Mouse (Mus musculus): Measurements from ENCODE around the gene Map3k10. TPM values are rescaled to one million over a fixed set of nuclear protein-coding genes. Genes with fewer than 3 reads are reported as not detected.
A peak's percentile ranks its signal among the peaks of the same experiment; 100 is the strongest.

The Map3k10 gene
- polyA plus RNA-seq, 1 experiment from 2014 or later = 14.3 TPM

DNA sequence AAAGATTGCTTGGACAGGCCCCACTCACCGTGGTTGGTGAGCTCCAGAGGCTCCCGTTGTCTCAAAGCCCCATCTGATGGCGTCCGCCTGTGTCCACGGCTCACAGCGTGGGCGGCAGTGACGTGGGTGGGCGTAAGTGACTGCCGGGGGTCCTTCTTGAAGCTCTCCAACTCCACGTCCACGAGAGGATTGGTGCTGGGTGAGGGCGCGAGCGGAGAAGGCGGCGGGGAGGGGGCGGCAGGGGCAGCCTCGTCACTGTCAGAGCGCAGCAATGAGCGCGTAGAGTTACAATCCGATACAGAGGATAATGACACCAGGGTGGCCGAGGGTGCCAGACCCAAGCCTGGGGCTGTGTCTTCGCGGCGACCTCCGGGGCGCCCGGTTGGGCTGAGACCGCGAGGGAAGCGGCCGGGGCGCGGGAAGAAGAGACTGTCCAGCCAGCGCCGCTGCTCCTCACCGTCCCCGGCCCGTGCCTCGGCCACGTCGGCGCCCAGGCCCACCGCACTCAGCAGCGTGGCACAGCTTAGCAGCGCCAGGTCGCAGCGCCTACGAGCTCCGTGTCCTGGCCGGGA lies 16.5 kb downstream of the Map3k10 start:
- H3K27me3 ChIP-seq (replicated peaks; ENCODE audit: control insufficient read depth, insufficient read depth, low read length) = no peaks in the 10 kb centered on the region
- no peaks in the 10 kb centered on the region for H3K9me3 ChIP-seq (ENCODE audit: control insufficient read depth, low read length)
- H3K4me1 ChIP-seq (replicated peaks; ENCODE audit: control insufficient read depth, insufficient read depth, low read length) = peaks cover 20% of the 10 kb centered on the region
- H3K9ac ChIP-seq (replicated peaks; ENCODE audit: low read depth, low read length) = no peak overlapping the region
- no peak overlapping the region for H3K4me3 ChIP-seq (replicated peaks; ENCODE audit: low read length)
- ATAC-seq = no peak
- H3K36me3 ChIP-seq (ENCODE audit: control insufficient read depth, insufficient read depth) = peaks cover 13% of the 10 kb centered on the region; the same call in 1 of the 2 replicates
- 33% methylated on average over 53 of the region's 53 CpGs for WGBS
- H3K4me2 ChIP-seq (ENCODE audit: low read length) = no peak overlapping the region
- H3K27ac ChIP-seq (ENCODE audit: low read length) = no peak overlapping the region

DNA sequence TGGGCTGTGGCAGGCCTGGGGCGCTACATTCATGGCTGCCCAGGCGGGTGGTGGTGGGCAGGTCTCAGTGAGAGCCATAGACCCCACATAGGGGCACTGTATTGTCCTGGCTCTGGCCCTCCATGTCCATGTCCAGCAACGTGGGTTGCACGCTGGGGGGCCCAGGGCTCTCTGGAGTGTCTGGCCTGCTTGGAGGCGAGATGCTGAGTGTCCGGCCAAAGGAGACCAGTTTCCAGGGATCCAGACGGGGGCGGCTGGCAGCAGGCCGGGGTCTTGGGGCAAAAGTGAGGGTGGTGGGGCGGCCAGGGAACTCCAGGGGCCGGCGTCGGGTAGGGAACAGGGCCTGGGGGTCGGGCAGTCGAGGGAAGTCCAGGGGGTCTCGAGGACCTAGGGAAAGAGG lies 17.8 kb downstream of the Map3k10 start:
- H3K27ac ChIP-seq (ENCODE audit: low read length) = no peak overlapping the region
- H3K9ac ChIP-seq (replicated peaks; ENCODE audit: low read depth, low read length) = no peak overlapping the region
- H3K4me2 ChIP-seq (ENCODE audit: low read length) = no peak overlapping the region
- peaks cover 22% of the 10 kb centered on the region for H3K4me1 ChIP-seq (replicated peaks; ENCODE audit: control insufficient read depth, insufficient read depth, low read length)
- ATAC-seq = no peak
- WGBS = 86% methylated on average over 16 of the region's 16 CpGs
- H3K4me3 ChIP-seq (replicated peaks; ENCODE audit: low read length) = no peak overlapping the region
- H3K27me3 ChIP-seq (replicated peaks; ENCODE audit: control insufficient read depth, insufficient read depth, low read length) = no peaks in the 10 kb centered on the region
- H3K9me3 ChIP-seq (ENCODE audit: control insufficient read depth, low read length) = no peaks in the 10 kb centered on the region
- H3K36me3 ChIP-seq (ENCODE audit: control insufficient read depth, insufficient read depth) = peaks cover 13% of the 10 kb centered on the region; the same call in 1 of the 2 replicates

DNA sequence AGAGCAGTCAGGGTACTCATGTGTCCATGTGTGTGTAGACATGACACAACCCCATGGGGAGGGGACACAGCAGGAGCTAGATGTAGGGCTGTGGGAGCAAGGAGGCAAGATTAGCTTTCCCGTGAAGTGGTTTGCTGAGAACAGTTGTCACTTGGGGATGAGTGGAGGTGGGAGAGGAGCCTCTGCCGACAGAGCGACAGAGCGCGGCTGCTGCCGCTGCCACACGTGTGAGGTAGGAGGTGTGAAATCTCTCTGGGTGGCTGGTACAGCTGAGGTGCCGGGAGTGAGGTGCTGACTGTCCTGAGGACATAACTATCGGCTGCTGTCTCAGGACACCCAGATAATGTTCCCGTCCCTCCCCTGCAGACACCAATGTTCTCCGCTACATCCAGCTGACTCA lies 18.9 kb downstream of the Map3k10 start:
- ATAC-seq = no peak
- WGBS = 72% methylated on average over 11 of the region's 11 CpGs
- H3K4me1 ChIP-seq (replicated peaks; ENCODE audit: control insufficient read depth, insufficient read depth, low read length) = peaks cover 22% of the 10 kb centered on the region
- H3K4me3 ChIP-seq (replicated peaks; ENCODE audit: low read length) = no peak overlapping the region
- H3K9ac ChIP-seq (replicated peaks; ENCODE audit: low read depth, low read length) = no peak overlapping the region
- H3K27ac ChIP-seq (ENCODE audit: low read length) = no peak overlapping the region
- 0 out of 2 replicates have a peak overlapping the region, but pooled peaks have one; percentile 6 for H3K4me2 ChIP-seq (ENCODE audit: low read length)
- H3K27me3 ChIP-seq (replicated peaks; ENCODE audit: control insufficient read depth, insufficient read depth, low read length) = no peaks in the 10 kb centered on the region
- peaks cover 8% of the 10 kb centered on the region; the same call in 1 of the 2 replicates for H3K36me3 ChIP-seq (ENCODE audit: control insufficient read depth, insufficient read depth)
- no peaks in the 10 kb centered on the region for H3K9me3 ChIP-seq (ENCODE audit: control insufficient read depth, low read length)

DNA sequence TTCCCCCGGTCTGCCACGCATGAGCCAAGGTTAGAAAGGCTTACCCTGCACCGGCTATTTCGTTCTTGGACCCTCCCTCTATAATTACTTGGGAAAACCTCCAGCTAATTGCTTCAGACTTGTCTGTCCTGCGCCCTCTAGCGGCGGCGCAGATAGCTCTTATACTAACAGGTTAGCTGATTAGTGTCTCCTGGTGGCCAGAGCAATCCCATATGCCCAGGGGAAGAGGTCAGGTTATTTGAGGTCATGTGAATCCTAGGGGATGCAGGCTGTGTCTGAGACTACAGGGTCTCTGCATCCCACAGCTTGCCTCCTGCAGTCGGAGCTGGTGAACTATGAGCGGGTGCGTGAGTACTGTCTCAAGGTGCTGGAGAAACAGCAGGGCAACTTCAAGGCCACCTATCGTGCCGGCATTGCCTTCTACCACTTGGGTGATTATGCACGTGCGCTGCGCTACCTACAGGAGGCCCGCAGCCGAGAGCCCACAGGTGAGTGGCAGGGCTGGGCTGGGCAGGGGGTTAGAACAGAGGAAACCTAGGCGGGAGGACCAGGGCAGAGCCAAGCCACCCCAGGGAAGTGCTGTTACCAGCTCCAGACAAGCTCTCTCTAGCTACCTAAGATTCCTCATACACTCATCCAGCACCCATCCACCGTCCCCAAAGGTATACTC lies 19.7 kb downstream of the Map3k10 start:
- Histone ChIP-seq H3K4me2 (ENCODE audit: low read length) (peak overlapping the region; percentile 65), H3K36me3 (ENCODE audit: control insufficient read depth, insufficient read depth) (peaks cover 8% of the 10 kb centered on the region; the same call in 1 of the 2 replicates), H3K27ac (ENCODE audit: low read length) (no peak overlapping the region), H3K27me3 (replicated peaks; ENCODE audit: control insufficient read depth, insufficient read depth, low read length) (no peaks in the 10 kb centered on the region), H3K9me3 (ENCODE audit: control insufficient read depth, low read length) (no peaks in the 10 kb centered on the region), H3K4me1 (replicated peaks; ENCODE audit: control insufficient read depth, insufficient read depth, low read length) (peaks cover 22% of the 10 kb centered on the region), H3K9ac (replicated peaks; ENCODE audit: low read depth, low read length) (no peak overlapping the region), H3K4me3 (replicated peaks; ENCODE audit: low read length) (peak overlapping the region; percentile 64)
- WGBS = 64% methylated on average over 20 of the region's 20 CpGs
- no peak for ATAC-seq

DNA sequence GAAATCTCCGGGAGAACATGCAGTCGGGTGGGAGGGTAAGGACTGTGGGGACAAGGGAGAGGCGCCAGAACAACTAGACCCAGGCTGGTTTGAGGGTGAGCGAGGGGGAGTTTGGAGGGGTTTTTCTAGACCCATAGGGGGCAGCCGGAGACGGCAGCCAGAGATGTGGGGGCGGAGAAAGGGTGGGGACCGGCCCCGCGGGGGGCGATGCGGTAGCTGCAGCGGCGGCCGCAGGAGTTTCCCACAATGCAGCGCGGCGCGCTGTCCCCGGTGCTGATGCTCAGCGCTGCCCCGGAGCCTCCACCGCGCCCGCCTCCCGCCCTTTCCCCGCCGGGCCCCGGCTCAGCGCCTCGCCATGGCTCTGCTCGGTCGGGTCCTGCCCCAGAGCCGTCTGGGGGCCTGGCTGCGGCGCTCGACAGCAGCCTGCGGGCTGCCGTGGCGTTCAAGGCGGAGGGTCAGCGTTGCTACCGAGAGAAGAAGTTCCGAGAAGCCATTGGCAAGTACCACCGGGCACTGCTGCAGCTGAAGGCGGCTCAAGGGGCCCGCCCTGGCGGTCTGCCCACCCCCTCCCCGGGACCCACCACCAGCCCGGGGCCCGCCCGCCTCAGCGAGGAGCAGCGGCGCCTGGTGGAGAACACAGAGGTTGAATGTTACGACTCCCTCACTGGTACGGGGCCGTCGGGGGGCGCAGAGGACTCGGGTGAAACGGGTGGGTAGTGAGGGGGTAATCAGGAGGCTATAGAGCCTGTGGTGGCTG lies 20.5 kb downstream of the Map3k10 start, which contains the start of gene Ttc9b:
Ttc9b (plus strand) TSS at position 235 of the 757 bp plus-strand sequence.
- Histone ChIP-seq H3K9ac (replicated peaks; ENCODE audit: low read depth, low read length) (peak within 1 kb of the TSS; percentile 82), H3K36me3 (ENCODE audit: control insufficient read depth, insufficient read depth) (peaks cover 8% of the 10 kb centered on the region; the same call in 1 of the 2 replicates), H3K27me3 (replicated peaks; ENCODE audit: control insufficient read depth, insufficient read depth, low read length) (no peaks in the 10 kb centered on the region), H3K4me2 (ENCODE audit: low read length) (peak within 1 kb of the TSS; percentile 65), H3K4me1 (replicated peaks; ENCODE audit: control insufficient read depth, insufficient read depth, low read length) (peaks cover 22% of the 10 kb centered on the region), H3K4me3 (replicated peaks; ENCODE audit: low read length) (peak within 1 kb of the TSS; percentile 64), H3K27ac (ENCODE audit: low read length) (peak within 1 kb of the TSS; percentile 94), H3K9me3 (ENCODE audit: control insufficient read depth, low read length) (no peaks in the 10 kb centered on the region)
- under 1% methylated on average over 50 of the region's 62 CpGs for WGBS
- ATAC-seq = peak; percentile 80

- 7% methylated on average over 10 of the region's 10 CpGs for WGBS
- H3K9me3 ChIP-seq (ENCODE audit: control insufficient read depth, low read length) = no peaks in the 10 kb centered on the region
- peak overlapping the region; percentile 17; the same call in 1 of the 2 replicates for H3K4me2 ChIP-seq (ENCODE audit: low read length)
- H3K36me3 ChIP-seq (ENCODE audit: control insufficient read depth, insufficient read depth) = no peaks in the 10 kb centered on the region
- no peak overlapping the region for H3K27ac ChIP-seq (ENCODE audit: low read length)
- ATAC-seq = no peak
- no peak overlapping the region for H3K4me3 ChIP-seq (replicated peaks; ENCODE audit: low read length)
- H3K4me1 ChIP-seq (replicated peaks; ENCODE audit: control insufficient read depth, insufficient read depth, low read length) = peaks cover 21% of the 10 kb centered on the region
- no peaks in the 10 kb centered on the region for H3K27me3 ChIP-seq (replicated peaks; ENCODE audit: control insufficient read depth, insufficient read depth, low read length)
- H3K9ac ChIP-seq (replicated peaks; ENCODE audit: low read depth, low read length) = no peak overlapping the region
Measured at GRCm38 (mm10) chr7:27650949-27651348, 23.4 kb downstream of the Map3k10 start.

GRCm38 (mm10) chr7:27649723-27650122 lies 24.7 kb downstream of the Map3k10 start:
- no peak for ATAC-seq
- Histone ChIP-seq H3K4me1 (replicated peaks; ENCODE audit: control insufficient read depth, insufficient read depth, low read length) (peaks cover 11% of the 10 kb centered on the region), H3K9ac (replicated peaks; ENCODE audit: low read depth, low read length) (no peak overlapping the region), H3K36me3 (ENCODE audit: control insufficient read depth, insufficient read depth) (no peaks in the 10 kb centered on the region), H3K9me3 (ENCODE audit: control insufficient read depth, low read length) (no peaks in the 10 kb centered on the region), H3K27me3 (replicated peaks; ENCODE audit: control insufficient read depth, insufficient read depth, low read length) (no peaks in the 10 kb centered on the region), H3K4me3 (replicated peaks; ENCODE audit: low read length) (no peak overlapping the region), H3K4me2 (ENCODE audit: low read length) (no peak overlapping the region), H3K27ac (ENCODE audit: low read length) (no peak overlapping the region)
- 93% methylated on average over 11 of the region's 11 CpGs for WGBS

- no peaks in the 10 kb centered on the region for H3K9me3 ChIP-seq (ENCODE audit: control insufficient read depth, low read length)
- H3K36me3 ChIP-seq (ENCODE audit: control insufficient read depth, insufficient read depth) = no peaks in the 10 kb centered on the region
- H3K27me3 ChIP-seq (replicated peaks; ENCODE audit: control insufficient read depth, insufficient read depth, low read length) = no peaks in the 10 kb centered on the region
- no peak for ATAC-seq
- 82% methylated on average over 6 of the region's 6 CpGs for WGBS
- H3K4me1 ChIP-seq (replicated peaks; ENCODE audit: control insufficient read depth, insufficient read depth, low read length) = no peaks in the 10 kb centered on the region; the same call in 1 of the 2 replicates
- no peak overlapping the region for H3K27ac ChIP-seq (ENCODE audit: low read length)
- H3K4me3 ChIP-seq (replicated peaks; ENCODE audit: low read length) = no peak overlapping the region
- H3K9ac ChIP-seq (replicated peaks; ENCODE audit: low read depth, low read length) = no peak overlapping the region
- H3K4me2 ChIP-seq (ENCODE audit: low read length) = no peak overlapping the region
Measured at GRCm38 (mm10) chr7:27647281-27648002, 27.0 kb downstream of the Map3k10 start.

GRCm38 (mm10) chr7:27646516-27646915 lies 27.9 kb downstream of the Map3k10 start:
- Histone ChIP-seq H3K27ac (ENCODE audit: low read length) (no peak overlapping the region), H3K9ac (replicated peaks; ENCODE audit: low read depth, low read length) (no peak overlapping the region), H3K9me3 (ENCODE audit: control insufficient read depth, low read length) (no peaks in the 10 kb centered on the region), H3K4me1 (replicated peaks; ENCODE audit: control insufficient read depth, insufficient read depth, low read length) (no peaks in the 10 kb centered on the region; the same call in 1 of the 2 replicates), H3K4me2 (ENCODE audit: low read length) (no peak overlapping the region), H3K36me3 (ENCODE audit: control insufficient read depth, insufficient read depth) (no peaks in the 10 kb centered on the region), H3K4me3 (replicated peaks; ENCODE audit: low read length) (no peak overlapping the region), H3K27me3 (replicated peaks; ENCODE audit: control insufficient read depth, insufficient read depth, low read length) (no peaks in the 10 kb centered on the region)
- ATAC-seq = no peak
- WGBS = 89% methylated on average over 7 of the region's 7 CpGs

All from forebrain, embryonic 16.5 days (tissue).